Mouse (Mus musculus) limb, embryonic 15.5 days (tissue): ENCODE data around the gene Setd5. TPM values are rescaled to one million over a fixed set of nuclear protein-coding genes. Genes with fewer than 3 reads are reported as not detected.

ENCODE experiments used
- ATAC-seq: fragments of 200-750 bp; cut with Nextera tagmentation; 2 replicates; pipeline ENCODE4 v1.8.0; 2017; ENCODE audit warnings: low read depth, moderate TSS enrichment; ENCODE audit not compliant: insufficient number of reproducible peaks, low FRiP score, low TSS enrichment
- H3K27ac ChIP-seq: fragments of 300-500 bp; sonication (generic); 2 replicates; pipeline ENCODE4 v1.5.1; 2015; ENCODE audit warnings: moderate library complexity, mild to moderate bottlenecking, inconsistent platforms
- H3K27me3 ChIP-seq: fragments of 300-500 bp; sonication (generic); 2 replicates; pipeline ENCODE4 v1.6.1; 2015; ENCODE audit warnings: inconsistent platforms
- H3K36me3 ChIP-seq: fragments of 300-500 bp; sonication (generic); 2 replicates; pipeline ENCODE4 v1.6.1; 2015; ENCODE audit warnings: inconsistent platforms
- H3K4me1 ChIP-seq: fragments of 300-500 bp; sonication (generic); 2 replicates; pipeline ENCODE4 v1.6.1; 2015; ENCODE audit warnings: inconsistent platforms
- H3K4me2 ChIP-seq: fragments of 300-500 bp; sonication (generic); 2 replicates; pipeline ENCODE4 v1.6.1; 2015; ENCODE audit warnings: mild to moderate bottlenecking, inconsistent platforms
- H3K4me3 ChIP-seq: fragments of 300-500 bp; sonication (generic); 2 replicates; pipeline ENCODE4 v1.5.1; 2015; ENCODE audit warnings: mild to moderate bottlenecking, inconsistent platforms
- H3K9ac ChIP-seq: fragments of 300-500 bp; sonication (generic); 2 replicates; pipeline ENCODE4 v1.6.1; 2015; ENCODE audit warnings: inconsistent platforms
- H3K9me3 ChIP-seq: fragments of 300-500 bp; sonication (generic); 2 replicates; pipeline ENCODE4 v1.6.1; 2016; ENCODE audit warnings: inconsistent platforms
- WGBS: fragments of 180-500 bp; shearing (Covaris S2); methylation state at CpG from one replicate; pipeline ENCODE4 v1.1.7; 2015; 5-methylcytosine and 5-hydroxymethylcytosine counted together
- polyA plus RNA-seq: library from polyadenylated mRNA; unstranded; fragments of >200 nt; fragmentation: Nextera tagmentation; extraction: Ambion mirVana; gene quantifications from 2 replicates; pipeline ENCODE4 v1.2.1, GENCODE M21; 2015

Gene Setd5
- polyA plus RNA-seq, 1 experiment from 2014 or later, result 77.3 TPM

- Histone ChIP-seq H3K9ac (no peak overlapping the region), H3K36me3 (no peaks in the 10 kb centered on the region), H3K4me3 (no peak overlapping the region), H3K27ac (no peak overlapping the region), H3K4me2 (no peak overlapping the region), H3K9me3 (no peaks in the 10 kb centered on the region), H3K4me1 (0 out of 2 replicates have a peak, but pooled peaks cover under 1% of the 10 kb centered on the region), H3K27me3 (no peaks in the 10 kb centered on the region)
- WGBS, result 79% methylated on average over 8 of the region's 8 CpGs
- ATAC-seq, result no peak
Measured at GRCm38 (mm10) chr6:113176613-113177012, 99.4 kb downstream of the Setd5 start.

DNA sequence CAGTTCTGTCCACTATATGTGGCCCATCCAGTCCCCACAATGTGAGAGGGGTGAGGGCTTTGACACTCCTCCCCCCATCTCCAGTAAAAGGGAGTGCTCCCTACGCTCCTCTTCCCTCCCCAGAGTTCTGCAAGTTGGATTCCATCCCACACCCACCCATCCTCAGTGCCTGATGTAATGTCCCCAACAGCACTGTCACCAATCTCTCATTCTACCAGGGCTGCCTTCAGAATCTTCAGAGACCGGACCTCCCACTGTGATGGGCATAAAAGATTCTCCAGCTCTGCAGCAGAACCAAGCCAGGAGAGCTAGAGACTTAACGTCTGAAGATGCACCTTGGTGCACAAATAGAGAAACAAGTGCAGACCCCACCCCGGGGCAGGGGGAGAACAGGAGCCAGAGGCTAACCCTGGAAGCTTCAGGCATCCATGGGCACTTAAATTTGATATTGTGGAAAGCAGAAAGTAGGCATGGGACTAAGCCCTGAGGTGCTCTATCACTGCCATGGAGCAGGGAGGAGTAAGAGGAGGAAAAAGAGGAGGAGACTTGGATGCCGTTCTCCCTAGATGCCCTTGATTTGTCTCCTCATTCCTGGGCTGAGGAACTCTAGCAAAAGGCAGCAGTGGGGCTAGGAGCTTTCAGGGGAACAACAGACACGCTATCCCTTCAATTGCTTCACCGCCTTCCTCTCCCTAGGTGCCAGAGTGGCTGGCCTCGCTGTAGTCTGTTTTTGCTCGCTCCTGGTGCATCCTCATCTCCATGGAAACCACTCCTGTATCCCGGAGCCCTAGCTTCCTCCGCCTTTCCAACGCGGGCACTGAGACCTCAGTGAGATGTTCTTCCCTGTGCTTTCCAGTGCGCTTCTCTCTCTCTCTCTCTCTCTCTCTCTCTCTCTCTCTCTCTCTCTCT is 101.4 kb downstream of the Setd5 start:
- 23% methylated on average over 14 of the region's 14 CpGs for WGBS
- H3K4me3 ChIP-seq, result no peak overlapping the region
- no peak overlapping the region for H3K4me2 ChIP-seq
- no peak overlapping the region for H3K9ac ChIP-seq
- H3K9me3 ChIP-seq, result no peaks in the 10 kb centered on the region
- H3K27ac ChIP-seq, result no peak overlapping the region
- no peaks in the 10 kb centered on the region for H3K36me3 ChIP-seq
- no peaks in the 10 kb centered on the region for H3K4me1 ChIP-seq
- ATAC-seq, result no peak
- no peaks in the 10 kb centered on the region for H3K27me3 ChIP-seq

GRCm38 (mm10) chr6:113179195-113179733 is 102.1 kb downstream of the Setd5 start:
- H3K4me3 ChIP-seq, result no peak overlapping the region
- H3K4me1 ChIP-seq, result no peaks in the 10 kb centered on the region
- 51% methylated on average over 4 of the region's 4 CpGs for WGBS
- no peaks in the 10 kb centered on the region for H3K9me3 ChIP-seq
- no peak overlapping the region for H3K4me2 ChIP-seq
- no peak for ATAC-seq
- H3K9ac ChIP-seq, result no peak overlapping the region
- no peak overlapping the region for H3K27ac ChIP-seq
- H3K36me3 ChIP-seq, result no peaks in the 10 kb centered on the region
- no peaks in the 10 kb centered on the region for H3K27me3 ChIP-seq

- no peak for ATAC-seq
- Histone ChIP-seq H3K4me1 (no peaks in the 10 kb centered on the region), H3K4me2 (no peak overlapping the region), H3K4me3 (no peak overlapping the region), H3K36me3 (no peaks in the 10 kb centered on the region), H3K9me3 (no peaks in the 10 kb centered on the region), H3K9ac (no peak overlapping the region), H3K27ac (no peak overlapping the region), H3K27me3 (no peaks in the 10 kb centered on the region)
- WGBS, result 73% methylated on average over 9 of the region's 9 CpGs
Measured at GRCm38 (mm10) chr6:113184163-113184562, 107.0 kb downstream of the Setd5 start.

- Histone ChIP-seq H3K27me3 (no peaks in the 10 kb centered on the region), H3K27ac (no peak overlapping the region), H3K9ac (no peak overlapping the region), H3K4me2 (no peak overlapping the region), H3K9me3 (no peaks in the 10 kb centered on the region), H3K4me1 (no peaks in the 10 kb centered on the region), H3K36me3 (no peaks in the 10 kb centered on the region), H3K4me3 (no peak overlapping the region)
- WGBS, result 79% methylated on average over 21 of the region's 21 CpGs
- no peak for ATAC-seq
Measured at GRCm38 (mm10) chr6:113184866-113185525, 107.8 kb downstream of the Setd5 start.

DNA sequence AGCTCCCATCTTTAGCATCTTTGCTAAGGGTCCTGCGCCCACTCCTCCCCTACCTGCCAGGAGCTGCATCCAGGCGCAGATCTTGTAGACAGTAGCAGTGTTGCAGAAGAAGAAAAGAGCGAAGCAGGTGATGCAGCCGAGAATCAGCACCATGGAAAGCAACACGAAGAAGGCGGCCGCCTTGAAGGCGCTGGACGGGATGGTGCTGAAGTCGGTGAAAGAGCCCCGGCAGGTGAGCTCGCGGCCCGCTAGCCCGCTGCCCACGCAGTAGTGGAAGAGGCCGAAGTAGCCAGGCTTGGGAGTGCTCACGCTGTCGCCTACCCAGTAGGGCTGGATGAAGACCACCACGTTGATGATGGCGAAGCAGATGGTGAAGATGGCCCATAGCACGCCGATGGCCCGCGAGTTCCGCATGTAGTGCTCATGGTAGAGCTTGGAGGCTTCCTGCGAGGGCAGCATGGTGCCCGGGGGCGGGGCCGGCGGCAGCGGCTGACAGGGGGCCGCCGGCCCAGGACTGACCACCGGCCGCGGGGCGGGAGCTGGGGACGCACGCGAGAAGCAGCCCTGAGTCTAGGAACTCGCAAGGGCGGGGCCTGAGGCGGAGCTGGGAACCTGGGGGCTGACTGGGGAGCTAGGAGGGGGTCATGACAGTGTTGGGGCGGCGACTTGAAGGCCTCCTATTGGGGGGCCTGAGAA is 116.7 kb downstream of the Setd5 start:
- Histone ChIP-seq H3K27me3 (peaks cover 54% of the 10 kb centered on the region), H3K9ac (no peak overlapping the region), H3K36me3 (no peaks in the 10 kb centered on the region), H3K27ac (no peak overlapping the region), H3K4me2 (peak overlapping the region; percentile 33), H3K4me1 (peaks cover 14% of the 10 kb centered on the region), H3K4me3 (peak overlapping the region; percentile 4; the same call in 1 of the 2 replicates), H3K9me3 (no peaks in the 10 kb centered on the region)
- no peak for ATAC-seq
- WGBS, result 4% methylated on average over 46 of the region's 46 CpGs

- Histone ChIP-seq H3K4me3 (peak overlapping the region; percentile 44; the same call in 1 of the 2 replicates), H3K4me1 (peaks cover 14% of the 10 kb centered on the region), H3K36me3 (no peaks in the 10 kb centered on the region), H3K27me3 (peaks cover 54% of the 10 kb centered on the region), H3K4me2 (peak overlapping the region; percentile 70), H3K9me3 (no peaks in the 10 kb centered on the region), H3K27ac (no peak overlapping the region), H3K9ac (no peak overlapping the region)
- no peak; the same call in 1 of the 2 replicates for ATAC-seq
- 5% methylated on average over 5 of the region's 5 CpGs for WGBS
Measured at GRCm38 (mm10) chr6:113194517-113194840, 117.3 kb downstream of the Setd5 start.

- Histone ChIP-seq H3K9me3 (no peaks in the 10 kb centered on the region), H3K4me3 (peak within 1 kb of the TSS; percentile 44), H3K4me1 (peaks cover 14% of the 10 kb centered on the region), H3K4me2 (peak within 1 kb of the TSS; percentile 70), H3K36me3 (no peaks in the 10 kb centered on the region), H3K27ac (no peak within 1 kb of the TSS), H3K27me3 (peaks cover 54% of the 10 kb centered on the region), H3K9ac (no peak within 1 kb of the TSS)
- no peak; the same call in 1 of the 2 replicates for ATAC-seq
- WGBS, result 2% methylated on average over 51 of the region's 66 CpGs
Measured at GRCm38 (mm10) chr6:113194841-113195595, 117.9 kb downstream of the Setd5 start, which contains the start of gene Lhfpl4. Gene Lhfpl4 (minus strand): TSS chr6:113195384.

DNA sequence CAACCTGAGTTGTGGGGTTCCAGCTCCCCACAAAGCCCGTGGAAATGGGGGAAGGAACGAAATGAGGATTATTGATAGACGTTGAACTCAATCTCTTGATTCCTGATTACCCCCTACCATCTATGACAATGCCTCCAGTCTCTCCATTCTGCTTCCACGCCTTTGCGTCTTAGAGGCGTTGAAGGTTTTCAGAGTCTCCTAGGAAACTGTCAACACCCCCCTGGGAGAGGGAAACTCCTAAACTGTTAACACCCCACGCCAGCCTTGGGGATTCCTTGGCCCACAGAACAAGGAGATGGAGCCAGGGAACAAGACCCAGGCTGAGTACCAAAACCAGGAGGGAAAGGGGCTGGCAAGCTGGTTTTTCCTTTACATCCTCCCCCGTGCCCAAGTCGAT is 118.4 kb downstream of the Setd5 start:
- 17% methylated on average over 9 of the region's 9 CpGs for WGBS
- Histone ChIP-seq H3K4me1 (peaks cover 14% of the 10 kb centered on the region), H3K4me2 (peak overlapping the region; percentile 70; the same call in 1 of the 2 replicates), H3K9ac (no peak overlapping the region), H3K27me3 (peaks cover 54% of the 10 kb centered on the region), H3K27ac (no peak overlapping the region), H3K36me3 (no peaks in the 10 kb centered on the region), H3K4me3 (peak overlapping the region; percentile 44), H3K9me3 (no peaks in the 10 kb centered on the region)
- no peak for ATAC-seq
